Mouse (Mus musculus) ES-E14 (cell line): ENCODE results near the gene Drc1.

Experiments
- CHD2 ChIP-seq: IDR thresholded peaks from 2 replicates; pipeline ENCODE4 v1.6.1; 2014; ENCODE audit warnings: mild to moderate bottlenecking, low read depth, low read length, inconsistent platforms
- HCFC1 ChIP-seq: IDR thresholded peaks from 2 replicates; pipeline ENCODE4 v1.6.1; 2012; ENCODE audit warnings: low read length, inconsistent platforms, borderline replicate concordance; ENCODE audit not compliant: insufficient read depth
- MAFK ChIP-seq: IDR thresholded peaks from 2 replicates; pipeline ENCODE4 v1.6.1; 2014; ENCODE audit warnings: mild to moderate bottlenecking, low read depth, low read length, inconsistent platforms; ENCODE audit not compliant: insufficient read depth
- ZC3H11A ChIP-seq: IDR thresholded peaks from 2 replicates; pipeline ENCODE4 v1.6.1; 2012; ENCODE audit warnings: low read depth, mild to moderate bottlenecking, inconsistent platforms, low read length, borderline replicate concordance
- ZNF384 ChIP-seq: IDR thresholded peaks from 2 replicates; pipeline ENCODE4 v1.6.1; 2012; ENCODE audit warnings: low read depth, low read length, inconsistent platforms

DNA sequence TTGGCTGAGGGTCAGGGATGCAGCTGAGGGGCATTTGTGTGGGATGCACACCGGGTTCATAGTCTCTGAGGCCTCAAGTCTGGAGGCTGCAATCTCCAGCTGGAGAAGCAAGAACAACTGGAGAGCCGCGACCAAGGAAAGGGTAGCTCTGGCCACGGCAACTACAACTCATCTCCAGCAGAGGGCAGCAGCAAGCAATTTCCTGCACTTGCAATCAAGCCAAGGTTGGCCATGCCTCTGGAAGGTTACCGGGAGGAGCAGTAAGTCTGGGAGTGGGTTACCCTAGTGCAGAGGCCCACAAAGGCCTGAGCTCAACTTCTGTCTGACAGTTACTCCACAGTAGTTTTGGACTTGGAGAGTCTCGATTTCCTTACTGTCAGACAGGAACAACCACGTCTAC, 110.3 kb downstream of the Drc1 start:
- TF ChIP-seq CHD2, result no peak
- TF ChIP-seq ZNF384, result no peak
- TF ChIP-seq MAFK, result no peak
- peak; percentile 40; the same call in 1 of the 2 replicates for TF ChIP-seq ZC3H11A
- TF ChIP-seq HCFC1, result no peak
